Mouse (Mus musculus) adrenal gland, postnatal 25 days (tissue): Measurements from ENCODE around the gene Cux1. TPM values are rescaled to one million over a fixed set of nuclear protein-coding genes. Genes with fewer than 3 reads are reported as not detected.

ENCODE experiments used
- microRNA-seq, 2 experiments: library from miRNA; unstranded; fragments of <30 nt; microRNA quantifications; one replicate each; pipeline ENCODE4 v1.2.0; 2021
- total RNA-seq: library from RNA; stranded (reverse); gene quantifications from 2 replicates; pipeline ENCODE4 v1.2.3, GENCODE M21; 2021

Cux1 gene
- total RNA-seq, 1 experiment from 2014 or later, result 109 TPM

Small RNAs within 50 kb of the gene (microRNA-seq; reads per million reads assigned to microRNA genes)
- gene Mir721, result 0 reads per million in 2 experiments

Other genes with a start within 250 kb of the Cux1 start
- gene Myl10, start 125.7 kb upstream of the Cux1 start, total RNA-seq, result not detected in 2 replicates